Mouse (Mus musculus) neural tube, embryonic 14.5 days (tissue): ENCODE measurements around the gene Oas2. TPM values are rescaled to one million over a fixed set of nuclear protein-coding genes. Genes with fewer than 3 reads are reported as not detected.

Source experiments
- ATAC-seq: fragments of 200-750 bp; cut with Nextera tagmentation; 2 replicates; pipeline ENCODE4 v1.8.0; 2017; ENCODE audit warnings: low read depth, mild to moderate bottlenecking, moderate TSS enrichment, moderate library complexity
- H3K27ac ChIP-seq: fragments of 300-500 bp; sonication (generic); 2 replicates; pipeline ENCODE4 v1.5.1; 2014; ENCODE audit warnings: low read depth, mild to moderate bottlenecking, control low read depth, low read length, moderate library complexity, mixed read lengths
- H3K27me3 ChIP-seq: fragments of 300-500 bp; sonication (generic); 2 replicates; pipeline ENCODE4 v1.6.1; 2014; ENCODE audit warnings: low read length; ENCODE audit not compliant: control insufficient read depth, insufficient read depth
- H3K36me3 ChIP-seq: fragments of 300-500 bp; sonication (generic); 2 replicates; pipeline ENCODE4 v1.6.1; 2014; ENCODE audit warnings: low read length, mixed read lengths; ENCODE audit not compliant: control insufficient read depth, insufficient read depth
- H3K4me1 ChIP-seq: fragments of 300-500 bp; sonication (generic); 2 replicates; pipeline ENCODE4 v1.6.1; 2014; ENCODE audit warnings: low read length; ENCODE audit not compliant: control insufficient read depth, insufficient read depth
- H3K4me2 ChIP-seq: fragments of 300-500 bp; sonication (generic); 2 replicates; pipeline ENCODE4 v1.6.1; 2014; ENCODE audit warnings: mild to moderate bottlenecking, low read depth, low read length, control low read depth
- H3K4me3 ChIP-seq: fragments of 300-500 bp; sonication (generic); 2 replicates; pipeline ENCODE4 v1.5.1; 2014; ENCODE audit warnings: low read depth, low read length, control low read depth, mixed read lengths
- H3K9ac ChIP-seq: fragments of 300-500 bp; sonication (generic); replicated peaks from 2 replicates; pipeline ENCODE4 v1.6.1; 2014; ENCODE audit warnings: low read depth, mild to moderate bottlenecking, control low read depth, low read length, mixed read lengths
- H3K9me3 ChIP-seq: fragments of 300-500 bp; sonication (generic); 2 replicates; pipeline ENCODE4 v1.6.1; 2016; ENCODE audit warnings: low read length; ENCODE audit not compliant: control insufficient read depth
- WGBS: fragments of 180-500 bp; shearing (Covaris S2); extraction: QIAGEN DNeasy Blood & Tissue Kit; methylation state at CpG from one replicate; pipeline ENCODE4 v1.1.7; 2014; 5-methylcytosine and 5-hydroxymethylcytosine counted together
- polyA plus RNA-seq: library from polyadenylated mRNA; unstranded; fragments of >200 nt; fragmentation: Nextera tagmentation; extraction: Ambion mirVana; gene quantifications from 2 replicates; pipeline ENCODE4 v1.2.1, GENCODE M21; 2014

The Oas2 gene
- polyA plus RNA-seq, 1 experiment from 2014 or later, result not detected

- H3K4me3 ChIP-seq, result no peak overlapping the region
- H3K36me3 ChIP-seq, result peaks cover 12% of the 10 kb centered on the region; the same call in 1 of the 2 replicates
- WGBS, result 86% methylated on average over 6 of the region's 6 CpGs
Observed at GRCm38 (mm10) chr5:120686749-120687483, 62.7 kb downstream of the Oas2 start.

DNA sequence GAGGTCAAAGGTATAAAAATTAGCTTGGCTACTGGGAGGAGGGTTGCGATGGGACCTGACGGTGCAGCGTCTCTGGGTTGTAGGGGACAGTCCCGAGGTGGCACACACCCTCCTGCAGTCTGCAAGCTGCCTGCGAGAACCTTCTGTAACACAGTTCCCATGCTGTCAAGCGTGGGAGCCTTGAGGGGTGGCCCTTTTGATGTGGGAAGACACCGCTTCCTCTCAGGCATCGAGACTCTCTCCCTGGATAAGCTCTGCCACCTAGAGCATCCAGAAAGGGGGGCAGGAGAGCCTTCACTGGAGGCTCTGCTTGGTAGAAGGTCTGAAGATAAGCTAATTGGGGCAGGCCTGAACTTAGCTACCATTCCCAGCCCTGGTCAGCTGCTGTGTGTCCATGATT is 64.0 kb downstream of the Oas2 start:
- Histone ChIP-seq H3K9me3 (no peaks in the 10 kb centered on the region), H3K27me3 (no peaks in the 10 kb centered on the region; the same call in 1 of the 2 replicates), H3K4me1 (0 out of 2 replicates have a peak, but pooled peaks cover 3% of the 10 kb centered on the region), H3K9ac (no peak overlapping the region), H3K36me3 (0 out of 2 replicates have a peak, but pooled peaks cover 8% of the 10 kb centered on the region), H3K4me3 (no peak overlapping the region), H3K4me2 (no peak overlapping the region), H3K27ac (no peak overlapping the region)
- 83% methylated on average over 8 of the region's 8 CpGs for WGBS
- ATAC-seq, result no peak

More at GRCm38 (mm10) chr5:120686749-120687483, 62.7 kb downstream of the Oas2 start:
- ATAC-seq, result no peak
- Histone ChIP-seq H3K4me2 (no peak overlapping the region), H3K4me1 (0 out of 2 replicates have a peak, but pooled peaks cover 3% of the 10 kb centered on the region), H3K9ac (no peak overlapping the region), H3K27me3 (no peaks in the 10 kb centered on the region; the same call in 1 of the 2 replicates), H3K9me3 (no peaks in the 10 kb centered on the region), H3K27ac (no peak overlapping the region)

- Histone ChIP-seq H3K4me3 (no peak overlapping the region), H3K36me3 (0 out of 2 replicates have a peak, but pooled peaks cover 3% of the 10 kb centered on the region)
Observed at GRCm38 (mm10) chr5:120682982-120683771, 66.5 kb downstream of the Oas2 start.

GRCm38 (mm10) chr5:120680918-120681317 is 68.7 kb downstream of the Oas2 start:
- Histone ChIP-seq H3K27ac (peak overlapping the region; percentile 86; the same call in 1 of the 2 replicates), H3K36me3 (0 out of 2 replicates have a peak, but pooled peaks cover 3% of the 10 kb centered on the region), H3K27me3 (no peaks in the 10 kb centered on the region; the same call in 1 of the 2 replicates), H3K9ac (no peak overlapping the region), H3K4me3 (no peak overlapping the region), H3K4me1 (peaks cover 15% of the 10 kb centered on the region), H3K9me3 (no peaks in the 10 kb centered on the region), H3K4me2 (no peak overlapping the region)
- WGBS, result 85% methylated on average over 18 of the region's 18 CpGs
- ATAC-seq, result no peak

More at GRCm38 (mm10) chr5:120682982-120683771, 66.5 kb downstream of the Oas2 start:
- 12% methylated on average over 24 of the region's 24 CpGs for WGBS
- Histone ChIP-seq H3K4me2 (no peak overlapping the region), H3K4me1 (peaks cover 15% of the 10 kb centered on the region), H3K27ac (no peak overlapping the region), H3K9ac (no peak overlapping the region), H3K27me3 (no peaks in the 10 kb centered on the region; the same call in 1 of the 2 replicates), H3K9me3 (no peaks in the 10 kb centered on the region)
- no peak for ATAC-seq

Other genes starting within 250 kb of the Oas2 start
- 30.8 and 30.9 TPM in 2 replicates for gene Plbd2, start 246.2 kb downstream of the Oas2 start, polyA plus RNA-seq
- gene Slc8b1, start 238.7 kb downstream of the Oas2 start, polyA plus RNA-seq, result 0.95 and 2.1 TPM in 2 replicates
- 14.8 and 18.5 TPM in 2 replicates for gene Tpcn1, start 161.2 kb downstream of the Oas2 start, polyA plus RNA-seq
- gene Iqcd, start 160.8 kb downstream of the Oas2 start, polyA plus RNA-seq, result 0.62 and 1.3 TPM in 2 replicates
- 21.6 and 26.5 TPM in 2 replicates for gene Rita1, start 137.3 kb downstream of the Oas2 start, polyA plus RNA-seq
- gene Ddx54, start 137.1 kb downstream of the Oas2 start, polyA plus RNA-seq, result 23.2 and 27.7 TPM in 2 replicates
- 0.46 TPM in 1 of 2 replicates, not detected in the other for gene Cfap73, start 115.6 kb downstream of the Oas2 start, polyA plus RNA-seq
- 0.13 and 0.33 TPM in 2 replicates for gene Rasal1, start 101.0 kb downstream of the Oas2 start, polyA plus RNA-seq
- gene Dtx1, start 37.9 kb downstream of the Oas2 start, polyA plus RNA-seq, result 44.2 and 50.7 TPM in 2 replicates
- 0.42 and 0.48 TPM in 2 replicates for gene Oas3, start 27.8 kb upstream of the Oas2 start, polyA plus RNA-seq
- gene Oas1e, start 45.7 kb upstream of the Oas2 start, polyA plus RNA-seq, result 0.19 TPM in 1 of 2 replicates, not detected in the other
- 0.41 and 0.43 TPM in 2 replicates for gene Oas1c, start 62.7 kb upstream of the Oas2 start, polyA plus RNA-seq
- gene Oas1f, start 97.5 kb upstream of the Oas2 start, polyA plus RNA-seq, result not detected in 2 replicates
- gene Oas1h, start 111.6 kb upstream of the Oas2 start, polyA plus RNA-seq, result not detected in 2 replicates
- gene Oas1g, start 137.8 kb upstream of the Oas2 start, polyA plus RNA-seq, result not detected in 2 replicates
- 0.21 and 0.82 TPM in 2 replicates for gene Oas1a, start 157.7 kb upstream of the Oas2 start, polyA plus RNA-seq
- not detected in 2 replicates for gene Oas1d, start 164.7 kb upstream of the Oas2 start, polyA plus RNA-seq